Mouse (Mus musculus) skeletal muscle tissue, adult 2 months (tissue): ENCODE measurements around the gene Dusp27.
"Not testable (repeated sequence)": the region's sequence is repeated elsewhere in the genome, so short reads cannot be mapped to it uniquely, and the experiment has no call there.

Experiments
- DNase-seq: peaks from one replicate; pipeline ENCODE4 v3.0.0-alpha.2; 2012; ENCODE audit warnings: low read depth, low spot score

The Dusp27 gene

GRCm38 (mm10) chr1:166142369-166142768 lies 14.6 kb upstream of the Dusp27 start:
- no peak for DNase-seq

- DNase-seq = not testable (repeated sequence)
Measured at GRCm38 (mm10) chr1:166141868-166142267, 14.1 kb upstream of the Dusp27 start.

DNA sequence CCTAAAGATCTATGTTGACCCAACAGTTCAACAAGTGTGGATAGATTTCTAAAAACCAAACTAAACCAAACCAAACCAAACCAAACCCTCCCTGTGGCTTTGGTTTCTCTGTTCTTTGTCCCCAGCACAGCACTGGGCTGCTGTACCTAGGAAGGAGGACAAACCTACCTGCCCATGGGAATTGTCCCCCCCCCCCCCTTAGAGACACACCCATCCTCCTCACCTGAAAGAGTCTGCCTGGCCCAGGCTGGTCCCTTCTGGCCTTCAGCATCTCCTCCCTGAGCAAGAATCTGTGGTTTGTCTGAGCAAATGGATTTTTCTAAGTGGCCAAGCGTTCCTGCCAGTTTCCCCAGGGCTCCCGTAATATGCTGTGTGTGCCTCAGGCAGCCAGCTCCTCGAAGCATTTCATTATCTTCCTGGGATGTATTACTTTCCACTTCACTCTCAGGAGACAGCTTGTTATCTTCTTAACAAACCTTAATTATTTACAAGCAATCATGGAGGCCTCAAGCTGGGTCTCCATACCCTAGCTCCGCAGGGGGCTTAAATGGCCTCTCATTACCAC lies 12.0 kb upstream of the Dusp27 start:
- DNase-seq = no peak

GRCm38 (mm10) chr1:166139113-166139512 lies 11.4 kb upstream of the Dusp27 start:
- DNase-seq = no peak

- DNase-seq = no peak
Measured at GRCm38 (mm10) chr1:166138136-166138535, 10.4 kb upstream of the Dusp27 start.

DNA sequence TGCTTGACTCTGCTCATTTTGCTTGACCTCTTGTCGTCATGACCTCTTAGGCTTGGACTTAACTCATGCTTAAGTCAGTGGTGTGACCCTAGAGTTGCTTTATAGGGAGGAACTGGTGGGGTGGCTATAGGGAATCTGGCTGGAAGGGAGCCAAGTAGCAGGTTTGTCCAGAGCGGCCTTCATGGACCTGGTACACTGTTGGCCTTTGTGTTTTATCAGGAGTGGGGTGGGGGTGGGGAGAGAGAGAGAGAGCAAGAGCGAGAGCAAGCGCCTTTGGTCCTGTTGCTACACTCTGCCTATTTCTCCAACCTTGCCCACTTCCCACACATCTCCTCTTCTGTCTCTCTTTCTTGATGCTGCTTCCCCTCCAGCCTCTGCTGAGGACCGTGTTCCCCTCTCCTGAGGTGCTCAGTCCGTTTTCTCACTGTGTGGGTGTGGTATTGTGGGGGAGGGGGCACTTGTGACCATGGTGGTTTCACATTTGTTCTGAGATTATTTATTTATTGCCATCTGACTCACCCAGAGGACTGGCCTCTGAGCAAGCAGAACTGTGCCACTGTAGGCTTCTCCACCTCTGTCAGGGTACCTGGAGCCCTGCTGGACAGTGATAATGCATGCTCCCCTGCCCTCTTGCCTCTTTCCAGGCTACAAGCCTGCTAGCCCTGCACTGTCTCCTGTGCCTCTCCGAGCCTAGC lies 9.7 kb upstream of the Dusp27 start:
- DNase-seq = no peak

DNA sequence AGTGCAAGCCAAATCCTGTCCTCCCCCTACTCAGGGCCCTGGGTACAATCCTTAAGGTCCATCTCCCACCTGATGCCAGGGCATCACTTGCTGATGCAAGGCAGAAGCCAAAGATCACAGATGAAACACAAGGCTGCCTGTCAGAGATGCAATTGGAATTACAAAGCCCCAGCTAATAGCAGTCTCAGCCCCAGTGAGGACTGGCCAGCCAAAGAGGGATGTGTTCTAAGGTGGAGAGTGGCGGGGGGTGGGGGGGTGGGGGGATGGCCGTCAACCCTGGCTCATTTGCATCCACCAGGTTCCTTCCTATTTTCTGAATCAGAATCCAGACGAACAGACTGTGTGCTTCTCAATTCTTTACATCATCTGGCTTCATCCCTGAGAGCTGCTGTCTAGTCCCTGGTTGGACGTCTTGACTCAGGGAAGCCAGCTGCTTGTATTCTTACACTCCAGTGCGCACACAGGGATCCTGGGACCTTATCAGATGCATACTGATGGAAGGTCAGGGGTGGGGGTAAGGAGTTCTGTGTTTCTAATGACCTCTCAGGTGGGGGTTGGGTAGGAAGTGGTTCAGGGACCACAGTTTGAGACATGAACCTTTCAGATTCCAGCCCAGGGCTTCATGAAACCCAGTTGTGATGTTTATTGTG lies 7.5 kb upstream of the Dusp27 start:
- no peak for DNase-seq

GRCm38 (mm10) chr1:166132367-166132766 lies 4.6 kb upstream of the Dusp27 start:
- DNase-seq = no peak

- no peak for DNase-seq
Measured at GRCm38 (mm10) chr1:166130224-166130860, 2.6 kb upstream of the Dusp27 start, which contains the start of gene Gpa33. Gene Gpa33, plus strand, starts transcription at chr1:166130238.

GRCm38 (mm10) chr1:166128551-166128950 lies 829 bp upstream of the Dusp27 start:
- peak; percentile 60 for DNase-seq

- peak; percentile 67 for DNase-seq
Measured at GRCm38 (mm10) chr1:166126795-166127194, 927 bp downstream of the Dusp27 start.

DNA sequence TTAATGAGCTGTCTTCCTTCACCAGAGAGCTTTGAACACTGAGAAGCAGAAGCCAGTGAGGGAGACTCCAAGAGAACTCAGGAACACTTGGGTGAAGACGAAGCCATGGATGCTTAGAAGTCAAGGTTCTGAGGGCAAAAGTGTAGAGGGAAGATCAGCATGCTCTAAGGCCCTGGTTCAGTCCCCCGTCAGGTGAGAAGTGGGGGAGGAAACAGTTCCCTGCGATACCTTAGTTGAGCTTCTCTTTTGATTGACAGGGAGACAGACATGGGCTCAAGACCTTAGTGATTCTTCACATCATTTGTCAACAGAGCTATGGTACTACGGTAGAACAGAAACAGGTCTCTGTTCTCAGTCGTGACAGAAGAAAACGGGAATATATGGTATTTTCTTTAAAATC lies 1.4 kb downstream of the Dusp27 start:
- DNase-seq = no peak

- no peak for DNase-seq
Measured at GRCm38 (mm10) chr1:166124932-166125593, 2.7 kb downstream of the Dusp27 start.

DNA sequence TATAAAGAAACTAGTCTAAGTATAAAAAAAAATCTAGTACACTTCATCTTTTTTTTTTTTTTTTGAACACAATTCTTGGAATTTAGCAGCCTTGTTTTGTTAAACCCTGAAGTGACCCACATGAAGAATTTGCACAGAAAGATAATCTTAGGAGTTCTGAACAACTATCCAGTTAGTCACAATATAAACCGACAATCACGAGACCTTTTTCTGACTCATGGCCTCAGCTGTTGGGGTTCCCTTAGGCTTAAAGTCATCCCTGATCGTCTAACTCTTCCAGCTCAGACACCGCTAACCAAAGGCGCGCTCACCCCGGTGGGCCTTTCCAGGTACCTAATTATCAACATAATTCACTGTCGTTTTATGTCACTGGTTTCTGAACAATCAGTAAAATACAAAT lies 4.0 kb downstream of the Dusp27 start:
- DNase-seq = no peak

GRCm38 (mm10) chr1:166123045-166123444 lies 4.7 kb downstream of the Dusp27 start:
- DNase-seq = no peak

DNA sequence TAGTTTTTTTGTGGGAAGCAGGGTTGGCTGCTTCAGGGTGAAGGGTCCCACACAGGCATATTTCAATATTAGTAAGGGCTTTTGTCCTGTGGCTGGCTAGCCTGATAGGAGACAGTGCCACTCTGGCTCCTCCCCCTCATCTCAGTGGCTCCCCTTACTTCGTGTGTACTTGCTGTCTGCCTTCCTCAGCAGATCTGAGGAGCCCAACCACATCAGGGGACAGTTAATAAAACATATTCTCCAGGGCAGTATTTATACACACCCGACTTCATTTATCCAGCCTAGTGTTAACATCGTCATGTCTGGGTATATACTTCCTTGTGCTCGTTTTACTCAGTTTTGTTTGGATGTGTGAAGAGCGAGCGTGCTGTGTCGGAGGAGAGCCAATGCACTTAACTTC lies 5.6 kb downstream of the Dusp27 start:
- no peak for DNase-seq

DNA sequence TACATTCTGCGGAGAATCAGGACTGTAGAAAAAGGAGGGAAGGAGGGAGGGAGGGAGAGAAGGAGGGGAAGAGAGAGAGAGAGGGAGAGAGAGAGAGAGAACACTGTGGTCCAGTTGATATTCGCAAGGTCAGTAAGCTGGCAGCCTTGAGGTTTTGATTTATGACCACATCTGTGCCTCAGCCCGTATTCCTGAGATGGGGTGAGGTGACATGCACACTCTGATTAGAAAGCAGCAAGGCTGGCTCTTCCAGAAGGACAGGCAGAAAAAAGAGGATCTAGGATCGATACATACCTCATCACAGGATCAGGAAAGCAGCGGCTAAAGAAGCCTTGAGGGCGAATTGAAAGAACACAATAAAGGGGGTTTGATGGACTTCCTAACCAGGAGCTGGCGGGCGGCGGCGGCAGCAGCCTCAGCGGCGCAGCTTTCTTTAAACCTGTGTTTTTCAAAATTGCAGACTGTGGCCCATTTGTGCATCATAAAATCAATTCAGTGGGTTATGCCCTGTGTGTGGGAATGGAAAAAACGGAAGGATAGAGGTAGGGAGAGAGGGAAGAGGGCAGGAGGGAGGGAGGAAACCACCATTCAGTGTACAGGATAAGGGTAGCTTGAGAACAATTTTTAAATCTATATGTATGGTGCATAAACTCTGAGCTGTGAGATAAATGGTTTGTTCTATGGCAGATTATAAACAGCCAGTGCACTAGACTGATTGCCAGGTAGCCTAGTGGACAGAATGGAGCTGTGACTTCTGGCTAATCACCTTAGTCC lies 9.7 kb downstream of the Dusp27 start:
- DNase-seq = peak; percentile 49

GRCm38 (mm10) chr1:166115719-166116118 lies 12.0 kb downstream of the Dusp27 start:
- no peak for DNase-seq

- no peak for DNase-seq
Measured at GRCm38 (mm10) chr1:166114986-166115385, 12.7 kb downstream of the Dusp27 start.

DNA sequence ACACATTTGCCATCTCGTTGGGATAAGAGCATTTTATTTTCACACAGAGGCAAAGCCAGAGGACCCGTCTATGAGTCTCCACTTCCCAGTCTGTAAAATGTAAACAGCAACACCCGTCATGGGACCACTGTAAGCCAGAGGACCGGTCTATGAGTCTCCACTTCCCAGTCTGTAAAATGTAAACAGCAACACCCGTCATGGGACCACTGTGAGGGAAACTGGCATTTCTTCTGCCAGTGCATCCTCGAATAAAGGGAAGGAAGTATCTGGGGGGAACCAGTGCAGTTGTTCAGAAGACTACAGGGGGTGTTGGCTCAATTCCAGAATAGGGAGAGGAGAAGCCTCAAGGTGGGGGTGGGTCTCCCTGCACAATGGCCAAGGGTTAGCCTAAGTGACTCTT lies 22.3 kb downstream of the Dusp27 start:
- DNase-seq = no peak

- DNase-seq = no peak
Measured at GRCm38 (mm10) chr1:166104858-166105257, 22.9 kb downstream of the Dusp27 start.
